Mouse (Mus musculus) myocyte (in vitro differentiated cells): ENCODE results near the gene Ctf1.

Experiments
- CEBPB ChIP-seq: IDR thresholded peaks from 2 replicates; pipeline ENCODE4 v1.6.1; 2011; ENCODE audit warnings: mild to moderate bottlenecking, moderate library complexity; ENCODE audit not compliant: poor library complexity, insufficient read depth, severe bottlenecking
- E2F4 ChIP-seq: IDR thresholded peaks from one replicate; pipeline ENCODE4 v1.6.1; 2011; ENCODE audit warnings: mild to moderate bottlenecking, control low read depth, moderate library complexity; ENCODE audit not compliant: insufficient read depth
- MAX ChIP-seq: IDR thresholded peaks from one replicate; pipeline ENCODE4 v1.6.1; 2011; ENCODE audit warnings: low read depth, mild to moderate bottlenecking, control low read depth
- MYOD1 ChIP-seq, 3 experiments: IDR thresholded peaks; one replicate each; pipeline ENCODE4 v1.6.1; 2011; ENCODE audit warnings: control low read depth in 2 of 3, low read depth in 2 of 3, mild to moderate bottlenecking in 2 of 3, moderate library complexity in 1 of 3; ENCODE audit not compliant: insufficient read length in 2 of 3, control insufficient read depth in 1 of 3
- POLR2A ChIP-seq: IDR thresholded peaks from one replicate; pipeline ENCODE4 v1.6.1; 2011; ENCODE audit warnings: low read depth, mild to moderate bottlenecking, control low read depth, moderate library complexity; ENCODE audit not compliant: insufficient read length
- POLR2AphosphoS2 ChIP-seq: IDR thresholded peaks from one replicate; pipeline ENCODE4 v1.6.1; 2011; ENCODE audit warnings: low read depth, control low read depth; ENCODE audit not compliant: insufficient read length
- SRF ChIP-seq: IDR thresholded peaks from one replicate; pipeline ENCODE4 v1.6.1; 2011; ENCODE audit warnings: low read depth; ENCODE audit not compliant: control insufficient read depth, insufficient read length
- TCF12 ChIP-seq: IDR thresholded peaks from one replicate; pipeline ENCODE4 v1.6.1; 2011; ENCODE audit warnings: mild to moderate bottlenecking, control low read depth; ENCODE audit not compliant: poor library complexity, insufficient read depth, severe bottlenecking
- USF1 ChIP-seq: IDR thresholded peaks from one replicate; pipeline ENCODE4 v1.6.1; 2011; ENCODE audit warnings: low read depth, mild to moderate bottlenecking, control low read depth, moderate library complexity

GRCm38 (mm10) chr7:127765756-127766155, 53.2 kb downstream of the Ctf1 start:
- TF ChIP-seq POLR2A = no peak
- TF ChIP-seq CEBPB = no peak
- TF ChIP-seq POLR2AphosphoS2 = no peak
- no peak for TF ChIP-seq MAX
- no peak for TF ChIP-seq E2F4
- TF ChIP-seq TCF12 = no peak
- TF ChIP-seq MYOD1 (IDR thresholded peaks at IDR 0.05; ENCODE audit: control insufficient read depth in 1 of 3, insufficient read length in 2 of 3, low read depth in 2 of 3) = no peak
- no peak for TF ChIP-seq SRF
- no peak for TF ChIP-seq USF1
